In genomic region chr1:156365740-156366139, GRCm38 (mm10) we compare ENCODE assay signal across 8 mouse cellular contexts. TPM values are rescaled to one million over a fixed set of nuclear protein-coding genes. Genes with fewer than 3 reads are reported as not detected.
DNase-seq lines count a peak whose midpoint lies in the region; ATAC-seq and TF ChIP-seq lines count a peak whose summit lies in the region.

Gene Gm2000 (plus strand): TSS chr1:156366040.

- no peaks in the 10 kb centered on the region for H3K36me3 ChIP-seq in kidney, adult 2 months (ENCODE audit: control insufficient read depth, insufficient read depth, low read length)
- H3K36me3 ChIP-seq in intestine, postnatal 0 days (ENCODE audit: control insufficient read depth, insufficient read depth), result no peaks in the 10 kb centered on the region
- H3K36me3 ChIP-seq in midbrain, embryonic 11.5 days (ENCODE audit: control insufficient read depth, insufficient read depth, low read length), result no peaks in the 10 kb centered on the region

- no peaks in the 10 kb centered on the region for H3K4me1 ChIP-seq in kidney, adult 2 months (ENCODE audit: control insufficient read depth, insufficient read depth, low read length)
- H3K4me1 ChIP-seq in bone marrow macrophage, adult 2 months (ENCODE audit: control insufficient read depth, insufficient read depth, low read length), result no peaks in the 10 kb centered on the region
- no peaks in the 10 kb centered on the region for H3K4me1 ChIP-seq in intestine, postnatal 0 days (replicated peaks; ENCODE audit: control insufficient read depth, insufficient read depth, low read length)
- no peaks in the 10 kb centered on the region for H3K4me1 ChIP-seq in midbrain, embryonic 11.5 days (ENCODE audit: control insufficient read depth, insufficient read depth, low read length)

- no peaks in the 10 kb centered on the region for H3K27me3 ChIP-seq in kidney, adult 2 months (replicated peaks; ENCODE audit: control insufficient read depth, insufficient read depth, low read length)
- no peaks in the 10 kb centered on the region for H3K27me3 ChIP-seq in intestine, postnatal 0 days (replicated peaks; ENCODE audit: control insufficient read depth, insufficient read depth, low read length)
- no peaks in the 10 kb centered on the region for H3K27me3 ChIP-seq in midbrain, embryonic 11.5 days (ENCODE audit: control insufficient read depth, insufficient read depth, low read length)

- no peak for TF ChIP-seq POLR2A in kidney, adult 2 months (IDR thresholded peaks at IDR 0.05; ENCODE audit: low read depth, low read length)
- no peak for TF ChIP-seq POLR2A in bone marrow macrophage, adult 2 months (IDR thresholded peaks at IDR 0.05; ENCODE audit: borderline replicate concordance, low read depth, low read length)

- H3K4me2 ChIP-seq in intestine, postnatal 0 days (replicated peaks; ENCODE audit: low read depth), result no peak within 1 kb of the TSS
- H3K4me2 ChIP-seq in midbrain, embryonic 11.5 days, result no peak within 1 kb of the TSS

- no peak for TF ChIP-seq CTCF in kidney, adult 2 months (conservative IDR thresholded peaks at IDR 0.05; ENCODE audit: insufficient read depth, insufficient read length, low read depth, low read length)
- no peak for TF ChIP-seq CTCF in bone marrow macrophage, adult 2 months (IDR thresholded peaks at IDR 0.05; ENCODE audit: low read depth, low read length)
- TF ChIP-seq CTCF in intestine, postnatal 0 days (IDR thresholded peaks at IDR 0.05; ENCODE audit: low read depth), result no peak

- no peak within 1 kb of the TSS for H3K27ac ChIP-seq in kidney, adult 2 months (ENCODE audit: insufficient read depth, low read depth, low read length)
- no peak within 1 kb of the TSS for H3K27ac ChIP-seq in bone marrow macrophage, adult 2 months (ENCODE audit: insufficient read depth, low read depth, low read length)
- no peak within 1 kb of the TSS for H3K27ac ChIP-seq in intestine, postnatal 0 days (ENCODE audit: low read depth, low read length)
- no peak within 1 kb of the TSS for H3K27ac ChIP-seq in midbrain, embryonic 11.5 days (ENCODE audit: low read depth, low read length)

- no peaks in the 10 kb centered on the region for H3K9me3 ChIP-seq in intestine, postnatal 0 days (ENCODE audit: control insufficient read depth)
- H3K9me3 ChIP-seq in midbrain, embryonic 11.5 days (ENCODE audit: control insufficient read depth, low read length), result no peaks in the 10 kb centered on the region

- no peak for DNase-seq in kidney, adult 2 months
- DNase-seq in kidney, adult 11 months, result no peak
- no peak for DNase-seq in gastrocnemius, postnatal 4 days (ENCODE audit: low spot score in 2 of 2)
- no peak for DNase-seq in midbrain, embryonic 11.5 days (ENCODE audit: low spot score, missing footprints)
- DNase-seq in ovary, postnatal 10 days (ENCODE audit: low spot score), result no peak
- DNase-seq in Muller cell, postnatal 12 days (ENCODE audit: inconsistent ontology term), result no peak

- H3K9ac ChIP-seq in intestine, postnatal 0 days (ENCODE audit: low read depth, low read length), result no peak within 1 kb of the TSS
- H3K9ac ChIP-seq in midbrain, embryonic 11.5 days (ENCODE audit: low read length), result no peak within 1 kb of the TSS

- ATAC-seq in intestine, postnatal 0 days, result no peak
- no peak for ATAC-seq in midbrain, embryonic 11.5 days (ENCODE audit: low FRiP score)

- H3K4me3 ChIP-seq in kidney, adult 2 months (ENCODE audit: insufficient read depth, low read depth, low read length), result no peak within 1 kb of the TSS
- no peak within 1 kb of the TSS for H3K4me3 ChIP-seq in bone marrow macrophage, adult 2 months (ENCODE audit: insufficient read depth, low read length)
- no peak within 1 kb of the TSS for H3K4me3 ChIP-seq in intestine, postnatal 0 days (ENCODE audit: low read depth, low read length)
- no peak within 1 kb of the TSS for H3K4me3 ChIP-seq in midbrain, embryonic 11.5 days (ENCODE audit: low read depth, low read length)

- 88% methylated on average over 8 of the region's 8 CpGs for WGBS in kidney, adult 2 months
- 90% methylated on average over 6 of the region's 8 CpGs for WGBS in intestine, postnatal 0 days
- WGBS in midbrain, embryonic 11.5 days, result 94% methylated on average over 8 of the region's 8 CpGs

RNA-seq across cellular contexts. Expression of gene Gm2000, which starts in this region (rescaled TPM):
- polyA plus RNA-seq in kidney, adult 2 months (2012; rRNA removed), result 10.7 and 34.1 TPM in 2 replicates
- 1,413 and 1,455 TPM in 2 replicates for polyA plus RNA-seq in bone marrow macrophage, adult 2 months (2012; ENCODE audit: insufficient read depth, insufficient read length, missing spikeins)
- total RNA-seq in gastrocnemius, postnatal 4 days (2021), result 100 to 1,000 TPM; 756 to 819 TPM
- 395 and 412 TPM in 2 replicates for polyA plus RNA-seq in intestine, postnatal 0 days (2015; fragmentation: Nextera tagmentation; extraction: Ambion mirVana)
- 900 and 949 TPM in 2 replicates for polyA plus RNA-seq in midbrain, embryonic 11.5 days (2014; fragmentation: Nextera tagmentation; extraction: Ambion mirVana)

Comparison
In these comparisons a context has a peak if more than half of its experiments do, and no peak if none do; other contexts are left out.
1. RNA of gene Gm2000 (polyA plus RNA-seq): 1,413 to 1,455 TPM in bone marrow macrophage, adult 2 months, 900 to 949 TPM in midbrain, embryonic 11.5 days and 395 to 412 TPM in intestine, postnatal 0 days; 10.7 to 34.1 TPM in kidney, adult 2 months; every median in the first group is over 10 times any median in the second.